Mouse (Mus musculus): ENCODE data around the gene Sgsh. TPM values are rescaled to one million over a fixed set of nuclear protein-coding genes. Genes with fewer than 3 reads are reported as not detected.

Gene Sgsh
- total and polyA plus RNA-seq, 3 experiments, result 5.5 to 11.1 (median 5.7) TPM

DNA sequence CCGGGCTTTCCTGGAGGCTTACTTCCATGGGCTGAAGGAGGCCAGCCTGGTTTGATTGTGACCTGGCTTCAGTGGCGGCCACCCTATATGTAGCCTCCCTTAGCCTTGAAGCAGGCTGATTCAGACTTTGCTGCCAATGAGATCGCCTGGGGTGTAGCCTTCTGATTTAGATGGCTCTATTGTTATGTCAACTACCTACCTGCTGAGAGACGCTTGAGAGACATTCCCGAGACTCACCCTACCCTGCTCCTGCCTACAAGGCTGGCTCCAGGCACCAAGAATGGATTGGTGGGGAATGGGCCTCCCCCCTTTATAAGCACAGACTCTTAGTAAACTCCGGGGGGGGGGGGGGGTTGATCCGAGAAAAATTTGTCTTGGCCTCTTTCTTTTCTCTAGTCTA is 40.1 kb upstream of the Sgsh start:
- Histone ChIP-seq H3K27ac (no peak overlapping the region), H3K4me3 (no peak overlapping the region), H3K27me3 (ENCODE audit: control insufficient read depth, insufficient read depth, low read length) (no peaks in the 10 kb centered on the region), H3K9ac (ENCODE audit: low read depth, low read length) (no peak overlapping the region), H3K79me2 (replicated peaks; ENCODE audit: control insufficient read depth, insufficient read depth, low read length) (0 out of 2 replicates have a peak, but pooled peaks cover 3% of the 10 kb centered on the region), H3K36me3 (ENCODE audit: control insufficient read depth, insufficient read depth, low read length) (no peaks in the 10 kb centered on the region; the same call in 1 of the 2 replicates), H3K4me1 (ENCODE audit: control insufficient read depth, insufficient read depth, low read length) (peaks cover 19% of the 10 kb centered on the region)
- intact Hi-C loops (cut with DNase I), result no loop called here
- DNase-seq, result no peak
- 54% methylated on average over 7 of the region's 7 CpGs for WGBS
- no peak for TF ChIP-seq EP300 (IDR thresholded peaks at IDR 0.05; ENCODE audit: insufficient read depth, low read depth, low read length)
- no peak for TF ChIP-seq CTCF (IDR thresholded peaks at IDR 0.05)
- TF ChIP-seq POLR2A (IDR thresholded peaks at IDR 0.05; ENCODE audit: insufficient read depth, low read depth, low read length), result no peak

DNA sequence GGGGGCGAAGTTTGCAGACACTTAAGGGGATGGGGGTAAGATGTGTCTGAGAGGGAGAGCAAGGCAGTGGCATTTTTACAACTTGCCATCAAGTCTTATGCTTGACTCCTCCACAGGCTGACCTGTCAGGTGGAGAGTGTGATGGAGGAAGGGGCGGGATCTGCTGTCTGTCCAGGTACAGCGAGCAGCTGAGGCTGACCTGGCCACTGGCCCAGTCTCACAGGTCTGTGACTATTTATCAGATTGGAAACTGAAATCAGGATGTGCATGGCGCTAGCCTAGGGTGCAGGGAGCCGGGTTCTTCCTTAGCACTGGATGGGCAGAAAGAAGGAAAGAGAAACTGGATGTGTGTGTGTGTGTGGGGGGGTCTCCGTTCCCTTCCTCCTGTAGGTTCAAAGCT is 38.9 kb upstream of the Sgsh start:
- Histone ChIP-seq H3K79me2 (replicated peaks; ENCODE audit: control insufficient read depth, insufficient read depth, low read length) (0 out of 2 replicates have a peak, but pooled peaks cover 3% of the 10 kb centered on the region), H3K27ac (no peak overlapping the region), H3K4me3 (peak overlapping the region; percentile 71; the same call in 1 of the 2 replicates), H3K4me1 (ENCODE audit: control insufficient read depth, insufficient read depth, low read length) (peaks cover 23% of the 10 kb centered on the region), H3K27me3 (ENCODE audit: control insufficient read depth, insufficient read depth, low read length) (no peaks in the 10 kb centered on the region), H3K36me3 (ENCODE audit: control insufficient read depth, insufficient read depth, low read length) (no peaks in the 10 kb centered on the region; the same call in 1 of the 2 replicates), H3K9ac (ENCODE audit: low read depth, low read length) (peak overlapping the region; percentile 34)
- TF ChIP-seq CTCF (IDR thresholded peaks at IDR 0.05), result no peak
- DNase-seq, result peak in 1 of 2 experiments; percentile 20
- 59% methylated on average over 6 of the region's 6 CpGs for WGBS
- intact Hi-C loops (cut with DNase I), result no loop called here

DNA sequence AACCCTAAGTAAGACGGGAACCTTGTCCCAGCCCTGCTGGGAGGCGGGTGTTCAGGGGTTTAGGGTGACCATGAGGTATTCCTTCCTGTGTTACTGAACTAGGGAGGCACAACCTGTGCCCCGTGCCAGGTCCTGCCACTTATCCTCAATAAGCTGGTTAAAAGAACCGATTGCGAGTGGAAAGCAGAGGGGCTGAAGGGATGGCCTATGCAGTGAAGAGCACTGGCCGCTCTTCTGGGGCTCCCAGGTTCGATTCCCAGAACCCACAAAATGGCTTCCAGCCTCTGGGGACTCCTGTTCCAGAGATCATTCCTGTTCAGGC is 38.1 kb upstream of the Sgsh start:
- peak overlapping the region; percentile 71 for H3K4me3 ChIP-seq
- H3K9ac ChIP-seq (ENCODE audit: low read depth, low read length), result peak overlapping the region; percentile 86
- peaks cover 23% of the 10 kb centered on the region for H3K4me1 ChIP-seq (ENCODE audit: control insufficient read depth, insufficient read depth, low read length)
- TF ChIP-seq EP300 (IDR thresholded peaks at IDR 0.05; ENCODE audit: insufficient read depth, low read depth, low read length) (no peak), CTCF (IDR thresholded peaks at IDR 0.05) (no peak), POLR2A (IDR thresholded peaks at IDR 0.05; ENCODE audit: insufficient read depth, low read depth, low read length) (no peak)
- intact Hi-C loops (cut with DNase I), result loop anchor here (2.0 kb wide), 1 partner anchor 39 kb away; the partner anchor contains the start of genes Sgsh and Slc26a11
- peak overlapping the region; percentile 99 for H3K27ac ChIP-seq
- H3K36me3 ChIP-seq (ENCODE audit: control insufficient read depth, insufficient read depth, low read length), result no peaks in the 10 kb centered on the region; the same call in 1 of the 2 replicates
- H3K79me2 ChIP-seq (replicated peaks; ENCODE audit: control insufficient read depth, insufficient read depth, low read length), result 0 out of 2 replicates have a peak, but pooled peaks cover 3% of the 10 kb centered on the region
- no peaks in the 10 kb centered on the region for H3K27me3 ChIP-seq (ENCODE audit: control insufficient read depth, insufficient read depth, low read length)
- WGBS, result 19% methylated on average over 7 of the region's 7 CpGs
- no peak for DNase-seq

DNA sequence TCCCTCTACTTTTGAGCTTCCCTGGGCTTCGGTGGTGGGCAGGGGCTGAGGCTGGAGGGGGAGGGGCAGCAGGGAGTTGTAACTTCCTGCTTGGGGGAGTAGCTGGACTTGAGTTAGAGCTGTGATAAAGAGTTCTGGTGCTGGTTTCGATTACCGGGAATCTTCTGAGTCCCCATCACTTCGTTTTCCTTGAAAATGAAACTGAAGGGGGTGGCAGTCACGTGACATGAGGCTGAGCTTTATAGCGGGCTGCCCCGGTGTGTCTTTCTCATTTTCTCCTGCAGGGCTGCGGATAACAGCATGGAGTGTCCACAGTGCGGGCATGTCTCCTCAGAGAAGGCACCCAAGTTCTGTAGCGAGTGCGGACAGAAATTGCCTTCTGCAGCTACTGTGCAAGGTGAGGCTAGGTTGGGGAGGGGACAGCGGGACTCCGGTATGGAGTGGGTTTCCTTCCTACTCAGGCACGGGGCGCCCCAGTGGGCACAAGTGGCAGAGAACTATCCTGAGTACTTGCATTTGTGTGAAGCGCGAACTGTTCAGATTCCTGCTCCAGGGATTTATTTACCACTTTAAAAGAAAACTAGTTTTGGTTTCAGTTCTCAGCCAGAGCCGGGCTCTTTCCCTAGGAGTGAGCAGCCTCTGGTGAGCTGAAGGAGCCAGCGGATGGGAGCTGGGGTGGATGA is 37.6 kb upstream of the Sgsh start, which contains the start of gene Rnf213:
Rnf213 (plus strand) TSS at position 301 of the 683 bp plus-strand sequence.
- H3K4me1 ChIP-seq (ENCODE audit: control insufficient read depth, insufficient read depth, low read length), result peaks cover 23% of the 10 kb centered on the region
- peak within 1 kb of the TSS; percentile 71 for H3K4me3 ChIP-seq
- peak within 1 kb of the TSS; percentile 99 for H3K27ac ChIP-seq
- no peaks in the 10 kb centered on the region; the same call in 1 of the 2 replicates for H3K36me3 ChIP-seq (ENCODE audit: control insufficient read depth, insufficient read depth, low read length)
- H3K27me3 ChIP-seq (ENCODE audit: control insufficient read depth, insufficient read depth, low read length), result no peaks in the 10 kb centered on the region
- intact Hi-C loops (cut with DNase I), result loop anchor here (2.0 kb wide), 1 partner anchor 38 kb away; the partner anchor contains the start of genes Sgsh and Slc26a11
- peak within 1 kb of the TSS; percentile 86 for H3K9ac ChIP-seq (ENCODE audit: low read depth, low read length)
- 0 out of 2 replicates have a peak, but pooled peaks cover 3% of the 10 kb centered on the region for H3K79me2 ChIP-seq (replicated peaks; ENCODE audit: control insufficient read depth, insufficient read depth, low read length)
- peak; percentile 78 to 82 for DNase-seq
- 0% methylated on average over 19 of the region's 19 CpGs for WGBS
- TF ChIP-seq CTCF (IDR thresholded peaks at IDR 0.05) (peak; percentile 59), POLR2A (IDR thresholded peaks at IDR 0.05; ENCODE audit: insufficient read depth, low read depth, low read length) (peak; percentile 96), EP300 (IDR thresholded peaks at IDR 0.05; ENCODE audit: insufficient read depth, low read depth, low read length) (0 out of 2 replicates have a peak, but pooled peaks have one; percentile 16)

DNA sequence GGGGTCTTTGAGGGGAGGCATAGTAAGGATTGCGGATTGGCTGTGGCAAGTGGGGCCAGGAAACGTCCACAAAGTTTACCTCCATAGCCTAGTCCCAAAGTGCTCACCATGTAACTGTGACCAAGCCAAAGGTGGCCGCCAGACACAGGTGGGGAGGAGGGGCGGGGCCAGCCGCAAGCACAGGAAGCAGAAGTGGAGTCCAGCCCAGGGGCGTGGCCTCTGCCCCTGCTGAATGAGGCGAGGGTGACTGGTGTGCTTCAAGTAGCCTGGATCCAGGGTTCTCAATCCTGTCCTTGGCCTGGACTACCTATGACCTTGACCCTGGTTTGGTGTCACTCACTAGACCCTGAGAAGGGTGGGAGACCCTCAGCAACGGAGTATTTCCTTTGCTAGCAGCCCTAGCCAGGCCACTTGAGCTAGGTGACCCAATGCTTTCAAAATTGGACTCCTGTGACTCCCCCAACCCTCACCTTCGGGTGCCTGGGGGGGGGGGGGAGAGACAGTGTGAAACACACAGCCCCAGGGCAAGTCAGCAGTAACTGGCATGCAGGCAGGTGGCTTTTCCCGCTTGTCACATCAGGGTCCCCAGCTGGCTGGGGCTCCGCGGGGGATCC is 36.8 kb upstream of the Sgsh start:
- peak; percentile 78 to 86 for DNase-seq
- H3K36me3 ChIP-seq (ENCODE audit: control insufficient read depth, insufficient read depth, low read length), result no peaks in the 10 kb centered on the region; the same call in 1 of the 2 replicates
- H3K27me3 ChIP-seq (ENCODE audit: control insufficient read depth, insufficient read depth, low read length), result no peaks in the 10 kb centered on the region
- peak; percentile 57 for TF ChIP-seq POLR2A (IDR thresholded peaks at IDR 0.05; ENCODE audit: insufficient read depth, low read depth, low read length)
- TF ChIP-seq EP300 (IDR thresholded peaks at IDR 0.05; ENCODE audit: insufficient read depth, low read depth, low read length), result no peak
- TF ChIP-seq CTCF (IDR thresholded peaks at IDR 0.05), result no peak
- WGBS, result 13% methylated on average over 12 of the region's 12 CpGs
- 0 out of 2 replicates have a peak, but pooled peaks cover 3% of the 10 kb centered on the region for H3K79me2 ChIP-seq (replicated peaks; ENCODE audit: control insufficient read depth, insufficient read depth, low read length)
- peaks cover 23% of the 10 kb centered on the region for H3K4me1 ChIP-seq (ENCODE audit: control insufficient read depth, insufficient read depth, low read length)
- H3K9ac ChIP-seq (ENCODE audit: low read depth, low read length), result peak overlapping the region; percentile 45
- H3K4me3 ChIP-seq, result peak overlapping the region; percentile 71
- intact Hi-C loops (cut with DNase I), result loop anchor here (2.0 kb wide), 1 partner anchor 37 kb away; the partner anchor contains the start of genes Sgsh and Slc26a11
- H3K27ac ChIP-seq, result peak overlapping the region; percentile 99

Data from heart, adult 2 months (tissue).